Mouse (Mus musculus) kidney, adult 18-20 months (tissue): ENCODE results near the gene St8sia2.

Experiments
- DNase-seq: peaks from one replicate; pipeline ENCODE4 v3.0.0; 2021

St8sia2 gene

DNA sequence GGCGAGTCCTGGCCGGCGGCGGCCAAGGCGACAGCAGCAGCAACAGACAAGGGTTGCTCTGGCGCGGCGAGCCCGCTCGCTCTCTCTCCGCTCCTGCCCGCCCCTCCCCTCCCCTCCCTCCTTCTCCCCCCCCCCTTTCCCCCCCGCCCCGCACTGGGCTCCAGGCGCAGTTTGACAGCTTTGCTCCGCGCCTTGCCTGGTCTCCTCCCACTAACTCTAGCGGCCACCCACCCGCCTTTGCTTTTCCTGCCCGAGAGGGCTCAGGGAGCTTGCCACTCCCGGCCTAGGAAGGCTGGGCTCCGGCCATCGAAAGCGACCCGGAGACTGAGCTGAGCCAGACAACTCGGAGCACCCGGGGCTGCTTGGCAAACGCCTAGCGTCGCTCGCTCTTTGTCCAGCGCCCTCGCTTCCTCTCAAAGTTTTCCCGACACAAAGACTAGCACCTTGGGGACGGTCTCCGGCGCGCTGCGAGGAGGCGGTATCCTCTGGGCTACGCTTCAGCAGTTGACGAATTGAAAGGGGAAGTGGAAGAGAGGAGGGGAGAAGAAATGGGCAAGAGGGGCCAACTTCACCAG, at the start of gene St8sia2:
Gene St8sia2, minus strand, starts transcription at position 90 of the 575 bp plus-strand sequence.
- peak; percentile 20 for DNase-seq

DNA sequence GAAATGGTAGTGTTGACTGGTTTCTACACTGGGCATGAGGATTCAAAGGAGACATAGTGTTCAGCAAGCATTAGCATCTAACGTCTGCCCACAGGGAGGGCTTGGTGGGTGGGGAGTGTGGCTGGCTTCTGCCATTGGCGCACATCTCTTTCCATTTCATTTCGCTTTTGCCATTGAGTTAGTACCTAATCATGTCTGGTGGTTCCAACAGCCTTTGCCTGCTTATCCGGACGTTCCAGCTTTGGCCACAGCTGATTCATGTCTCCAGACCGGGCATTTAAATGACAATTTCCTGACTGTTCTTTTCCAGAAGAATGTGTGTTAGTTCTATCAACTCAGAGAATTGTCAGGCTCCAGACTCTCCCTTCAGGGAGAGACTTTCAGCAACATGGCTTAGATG, 47.6 kb upstream of the St8sia2 start:
- no peak for DNase-seq

DNA sequence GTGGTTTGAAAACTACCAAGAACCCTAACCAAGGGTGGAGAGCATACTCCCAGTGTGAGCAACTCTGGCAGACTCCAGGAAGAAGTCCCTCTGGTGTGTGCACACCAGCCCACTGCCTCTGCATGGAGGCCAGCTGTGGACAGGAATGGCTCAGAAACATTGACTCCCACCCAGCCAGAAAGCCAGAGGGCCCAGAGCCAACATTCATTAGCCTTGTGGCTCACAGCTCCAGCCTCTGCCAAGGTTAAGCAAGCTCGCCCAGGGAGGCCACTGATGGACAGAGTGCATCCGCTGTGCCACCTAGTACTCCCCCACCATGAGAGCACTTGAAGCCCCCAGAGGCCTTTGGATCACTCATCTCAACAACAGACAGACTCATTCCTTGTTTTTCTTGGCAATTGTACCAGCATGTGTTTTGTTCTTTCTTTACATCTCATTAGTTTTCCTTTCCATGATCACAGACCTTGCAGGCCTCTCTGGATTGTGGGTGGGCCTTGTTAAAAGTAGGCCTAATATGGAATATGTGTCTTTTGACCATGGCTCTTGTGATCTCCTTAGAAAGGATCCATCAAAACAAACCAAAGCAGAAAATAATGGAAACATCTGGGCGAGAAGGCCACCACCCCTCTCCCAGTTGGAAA, 46.9 kb upstream of the St8sia2 start:
- no peak for DNase-seq

DNA sequence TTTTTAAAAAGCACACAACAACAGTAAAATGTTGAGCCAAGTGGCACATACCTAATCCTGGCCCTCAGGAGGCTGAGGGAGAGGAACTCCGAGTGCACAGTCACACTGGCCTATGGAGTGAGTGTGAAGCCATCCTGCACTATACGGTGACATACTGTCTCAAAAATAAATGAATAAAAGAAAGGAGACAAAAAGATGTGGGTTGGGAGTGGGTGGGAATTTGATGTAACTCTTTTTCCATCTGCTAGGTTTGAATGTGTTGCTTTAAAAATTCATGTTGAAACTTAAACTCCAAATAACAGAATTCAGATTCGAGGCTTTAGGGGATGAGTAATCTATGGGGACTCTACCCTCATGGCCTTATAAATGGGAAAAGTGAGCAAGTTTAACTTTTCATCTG, 46.2 kb upstream of the St8sia2 start:
- DNase-seq, result no peak

DNA sequence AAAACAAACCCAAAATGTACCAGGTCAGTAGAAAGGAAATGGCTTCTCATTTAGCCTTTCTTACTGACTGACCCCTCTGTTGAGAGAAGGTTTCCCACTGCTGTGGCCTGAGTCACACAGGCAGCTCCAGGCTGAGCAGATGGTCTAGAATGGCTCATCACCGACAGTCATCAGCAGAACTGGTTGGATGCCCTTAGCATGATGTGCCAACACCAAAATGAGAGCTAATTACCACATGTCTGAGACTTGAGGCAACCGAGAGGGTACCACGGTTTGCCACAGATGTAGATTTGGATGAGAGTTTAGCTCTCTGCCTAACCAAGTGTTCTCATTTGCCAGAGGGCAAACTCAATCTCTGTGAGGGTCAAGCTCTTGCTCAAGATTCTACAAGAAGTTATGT, 42.3 kb upstream of the St8sia2 start:
- no peak for DNase-seq

DNA sequence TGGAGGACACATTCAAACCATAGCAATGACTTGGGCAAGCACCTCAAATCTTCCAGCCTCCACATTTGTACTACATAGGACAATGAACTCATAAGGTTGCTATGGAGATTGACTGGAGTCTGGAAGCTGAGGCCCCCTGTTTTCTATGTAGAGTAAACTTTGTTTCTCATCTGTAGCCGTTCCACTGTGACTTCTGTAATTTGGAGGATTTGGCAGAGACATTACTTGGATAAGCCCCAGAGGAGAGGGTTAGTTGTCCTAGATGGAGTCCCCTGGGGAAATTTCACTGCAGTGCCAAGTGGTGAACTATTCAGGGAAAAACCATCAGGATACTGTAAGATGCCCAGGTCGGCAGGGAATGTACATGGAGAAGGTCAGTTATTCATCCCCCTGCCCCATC, 34.1 kb upstream of the St8sia2 start:
- DNase-seq, result no peak

DNA sequence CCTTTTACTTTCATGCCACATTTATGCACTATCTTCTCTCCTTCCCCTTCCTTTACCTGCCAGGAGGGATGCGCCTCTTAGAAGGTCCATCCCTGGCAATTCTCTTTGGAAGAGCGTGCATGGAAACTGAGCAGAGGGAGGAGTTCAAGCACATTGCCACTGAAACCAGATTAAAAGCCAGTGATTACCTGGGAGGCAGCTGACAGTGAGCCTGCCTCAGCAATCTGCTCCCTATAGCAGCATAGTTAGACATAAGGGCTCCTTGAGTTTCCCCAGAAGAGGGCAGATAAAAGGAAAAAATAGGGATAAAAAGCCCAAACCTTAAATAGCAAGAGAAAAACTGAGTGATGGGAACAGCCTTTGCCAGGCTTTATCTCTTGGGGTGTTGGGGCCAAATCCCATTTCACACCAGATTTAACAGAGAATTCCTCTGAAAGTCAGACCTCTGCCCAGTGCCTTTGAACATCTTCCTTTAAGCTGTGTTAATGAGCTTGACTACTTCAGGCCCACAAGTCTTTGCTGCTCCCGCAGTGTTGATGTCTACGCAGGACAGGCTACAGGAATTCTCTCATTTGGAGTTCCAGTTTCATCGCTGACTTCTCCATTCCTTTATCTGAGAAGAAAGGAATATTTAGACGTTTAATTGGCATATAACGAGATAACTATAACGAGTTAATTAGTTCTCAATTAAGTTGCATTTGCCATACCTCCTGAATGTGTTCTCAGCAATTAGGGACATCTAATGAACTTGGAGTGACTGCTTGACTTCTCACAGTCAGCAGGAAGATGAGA, 31.9 kb upstream of the St8sia2 start:
- no peak for DNase-seq

- peak; percentile 38 for DNase-seq
These were observed 30.2 kb upstream of the St8sia2 start for GRCm38 (mm10) chr7:74043562-74044138.

GRCm38 (mm10) chr7:74025007-74025406, 11.5 kb upstream of the St8sia2 start:
- peak; percentile 55 for DNase-seq

DNA sequence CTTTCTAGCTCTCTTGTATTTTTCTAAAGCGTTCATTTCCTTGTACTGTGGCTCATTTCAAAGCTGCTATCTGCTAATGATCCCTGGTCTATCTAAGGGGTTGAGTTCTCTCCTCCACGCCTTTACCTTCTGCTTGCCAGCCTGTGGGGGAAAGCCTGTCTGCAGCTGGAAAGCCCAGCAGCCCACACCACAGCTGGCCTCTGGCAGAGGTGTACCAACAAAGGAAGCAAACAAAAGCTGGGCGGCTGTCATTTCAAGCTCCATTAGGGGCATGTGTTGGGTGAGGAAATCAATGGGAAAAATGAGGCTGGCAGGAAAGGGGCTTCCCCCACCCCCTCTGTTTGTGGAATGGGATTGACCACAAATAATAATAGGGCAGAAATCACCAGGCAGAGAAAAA, 10.7 kb upstream of the St8sia2 start:
- DNase-seq, result no peak

DNA sequence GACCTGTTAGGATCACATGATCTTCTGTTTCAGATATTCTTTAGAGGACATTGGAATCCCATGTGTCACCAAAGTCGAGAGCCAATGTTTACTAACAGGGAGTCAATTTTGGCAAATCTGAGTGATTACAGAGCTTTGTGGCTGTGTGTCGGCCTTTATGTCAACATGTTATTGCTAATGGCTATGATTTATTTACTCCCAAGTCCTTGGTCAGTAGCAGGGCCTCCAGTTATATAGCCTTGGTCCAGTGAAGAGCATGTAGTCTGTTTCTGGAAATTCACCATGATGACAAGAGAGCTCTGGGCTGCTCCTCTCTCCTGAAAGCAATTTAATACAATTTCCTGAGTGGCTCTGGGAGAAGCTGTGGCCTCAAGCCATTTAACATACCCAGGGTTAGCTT, 9.1 kb upstream of the St8sia2 start:
- no peak for DNase-seq

- DNase-seq, result no peak
These were observed 8.3 kb upstream of the St8sia2 start for GRCm38 (mm10) chr7:74021771-74022170.

DNA sequence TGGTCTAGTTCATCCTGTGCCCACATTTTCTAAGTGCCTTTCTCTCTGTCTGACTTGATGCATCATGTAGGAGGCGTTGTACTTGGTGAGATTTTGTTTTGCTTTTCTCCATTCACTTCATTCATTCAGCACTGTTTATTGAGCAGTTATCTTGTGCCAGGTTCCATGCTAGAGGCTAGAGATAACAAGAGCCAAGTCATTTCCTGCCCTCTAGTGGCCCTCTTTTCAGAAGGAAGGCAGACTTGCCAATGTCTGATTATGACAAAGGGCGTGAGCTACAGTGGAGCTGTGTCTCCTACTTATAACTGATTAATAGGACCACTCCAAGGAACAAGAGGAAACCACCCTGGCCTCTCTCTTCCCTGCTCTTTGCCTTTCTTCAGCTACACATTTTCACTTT, 3.1 kb upstream of the St8sia2 start:
- no peak for DNase-seq

- no peak for DNase-seq
These were observed 461 bp downstream of the St8sia2 start for GRCm38 (mm10) chr7:74012858-74013600.

GRCm38 (mm10) chr7:74011976-74012857, 1.3 kb downstream of the St8sia2 start:
- no peak for DNase-seq

GRCm38 (mm10) chr7:74008946-74009542, 4.4 kb downstream of the St8sia2 start:
- no peak for DNase-seq

DNA sequence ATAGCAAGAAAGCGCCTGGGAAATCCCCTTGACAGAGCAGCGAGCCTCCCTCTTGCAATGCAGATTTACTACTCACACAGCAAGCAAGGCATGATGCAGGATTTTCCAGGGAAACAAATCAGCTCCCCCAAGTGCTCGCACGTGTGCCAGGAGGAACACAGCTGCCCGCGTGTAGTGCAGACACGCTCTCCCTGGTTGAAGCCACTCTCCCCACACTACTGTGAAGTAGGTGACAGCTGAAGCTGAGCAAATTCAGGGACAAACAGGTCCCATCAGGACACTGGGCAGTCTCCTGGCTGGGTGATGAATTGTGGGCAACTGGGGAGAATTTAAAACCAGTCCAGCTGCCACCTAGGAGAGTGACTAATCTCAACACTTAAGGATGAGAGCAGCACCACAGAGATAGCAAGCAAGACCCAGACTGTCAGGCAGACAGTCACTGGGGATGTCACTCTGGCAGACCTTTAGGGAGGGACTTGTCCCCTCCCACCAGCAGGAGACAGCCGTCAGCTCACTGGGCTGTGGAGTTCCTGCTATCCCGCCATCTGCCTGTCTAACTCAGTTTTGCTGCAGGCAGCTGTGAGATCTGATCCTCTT, 6.6 kb downstream of the St8sia2 start:
- DNase-seq, result no peak

DNA sequence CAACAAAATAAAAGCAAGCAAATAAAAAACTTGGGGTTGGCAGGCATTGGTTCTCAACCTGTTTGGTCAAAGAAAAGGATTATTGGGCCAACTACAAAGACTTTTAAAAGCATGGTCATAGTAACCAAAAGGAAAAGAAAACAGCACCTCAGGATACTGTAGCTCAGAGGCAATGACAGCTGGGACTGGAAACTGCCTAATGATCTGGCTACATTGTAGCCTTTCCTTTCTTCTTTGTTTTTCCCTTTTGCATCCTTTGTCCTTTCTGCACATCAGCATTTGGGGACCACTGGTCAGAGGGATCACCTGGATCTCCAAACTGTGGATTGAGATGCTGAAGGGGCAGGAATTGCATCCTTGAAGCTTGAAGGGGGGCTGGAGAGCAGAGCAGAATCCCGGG, 7.1 kb downstream of the St8sia2 start:
- no peak for DNase-seq

DNA sequence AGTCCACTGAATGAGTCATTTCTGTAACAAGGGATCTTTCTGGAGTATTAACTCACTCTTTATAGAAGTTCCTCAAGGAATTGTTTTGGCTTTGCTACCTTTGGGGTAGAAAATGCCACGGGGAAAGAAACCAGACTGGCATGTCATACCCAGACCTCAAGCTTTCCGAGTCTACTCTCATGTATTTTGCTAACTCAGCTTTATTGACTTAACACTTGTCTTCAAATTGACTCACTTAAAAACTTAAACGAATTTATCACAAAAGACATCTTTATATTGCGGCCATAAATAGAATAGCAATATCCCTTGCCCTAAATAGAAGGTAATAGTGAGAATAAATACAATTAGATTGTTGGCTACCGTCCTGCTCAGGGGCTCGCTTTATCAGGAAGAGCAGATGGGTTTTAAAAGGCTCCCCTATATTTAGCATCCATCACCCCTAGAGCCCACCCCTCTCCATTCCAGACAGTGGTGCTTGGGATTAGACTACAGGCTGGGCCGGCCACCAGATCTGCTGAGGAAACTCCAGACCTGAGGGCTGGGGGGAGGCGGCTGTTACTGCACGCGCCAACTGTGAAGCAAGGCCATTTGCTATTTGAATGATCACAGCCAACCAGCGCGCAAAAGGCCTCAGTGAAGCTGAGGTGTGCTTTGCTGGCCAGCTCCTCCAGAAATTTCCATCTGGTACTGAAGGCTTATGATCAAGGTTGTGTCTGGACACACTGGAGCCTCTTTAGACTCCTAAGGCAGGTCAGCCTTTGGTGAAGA, 12.6 kb downstream of the St8sia2 start:
- no peak for DNase-seq

GRCm38 (mm10) chr7:73989366-73989765, 24.1 kb downstream of the St8sia2 start:
- no peak for DNase-seq
